Mouse (Mus musculus) right cerebral cortex, adult 2 months (tissue): ENCODE data around the gene Masp2.

Experiments
- DNase-seq, 2 experiments: peaks; one replicate each; pipeline ENCODE4 v3.0.0; 2021 to 2022; ENCODE audit warnings: low spot score in 2 of 2

Gene Masp2

GRCm38 (mm10) chr4:148602357-148603120, at the start of gene Masp2:
Masp2 (plus strand) TSS chr4:148602554.
- no peak for DNase-seq

GRCm38 (mm10) chr4:148557766-148558165, 44.6 kb upstream of the Masp2 start:
- no peak for DNase-seq

GRCm38 (mm10) chr4:148558297-148559000, 43.9 kb upstream of the Masp2 start, which contains the start of gene Exosc10:
Exosc10 (plus strand) TSS chr4:148558429.
- DNase-seq = peak; percentile 86 to 87

- DNase-seq = no peak
These were observed 39.7 kb upstream of the Masp2 start for GRCm38 (mm10) chr4:148562676-148563075.

GRCm38 (mm10) chr4:148563595-148563994, 38.8 kb upstream of the Masp2 start:
- no peak for DNase-seq

GRCm38 (mm10) chr4:148570138-148570537, 32.2 kb upstream of the Masp2 start:
- DNase-seq = no peak

- no peak for DNase-seq
These were observed 31.6 kb upstream of the Masp2 start for GRCm38 (mm10) chr4:148570693-148571295.

- no peak for DNase-seq
These were observed 29.1 kb upstream of the Masp2 start for GRCm38 (mm10) chr4:148573222-148573621.

GRCm38 (mm10) chr4:148580765-148581164, 21.6 kb upstream of the Masp2 start:
- DNase-seq = no peak

GRCm38 (mm10) chr4:148581422-148581821, 20.9 kb upstream of the Masp2 start:
- DNase-seq = no peak

- DNase-seq = no peak
These were observed 19.1 kb upstream of the Masp2 start for GRCm38 (mm10) chr4:148583257-148583656.

GRCm38 (mm10) chr4:148586648-148587047, 15.7 kb upstream of the Masp2 start:
- DNase-seq = no peak

GRCm38 (mm10) chr4:148588793-148589192, 13.6 kb upstream of the Masp2 start:
- no peak for DNase-seq

- no peak for DNase-seq
These were observed 12.8 kb upstream of the Masp2 start for GRCm38 (mm10) chr4:148589565-148589964.

GRCm38 (mm10) chr4:148590421-148591170, 11.8 kb upstream of the Masp2 start:
- no peak for DNase-seq

GRCm38 (mm10) chr4:148591171-148591630, 11.2 kb upstream of the Masp2 start, which contains the start of gene Srm:
Srm (plus strand) TSS chr4:148591503.
- peak; percentile 97 to 98 for DNase-seq

GRCm38 (mm10) chr4:148591637-148592380, 10.5 kb upstream of the Masp2 start:
- peak in 1 of 2 experiments; percentile 31 for DNase-seq

GRCm38 (mm10) chr4:148593996-148594395, 8.4 kb upstream of the Masp2 start:
- no peak for DNase-seq

- no peak for DNase-seq
These were observed 6.4 kb upstream of the Masp2 start for GRCm38 (mm10) chr4:148595916-148596315.

- no peak for DNase-seq
These were observed 5.6 kb upstream of the Masp2 start for GRCm38 (mm10) chr4:148596731-148597130.

GRCm38 (mm10) chr4:148598826-148599225, 3.5 kb upstream of the Masp2 start:
- no peak for DNase-seq
